Mouse (Mus musculus) bone marrow macrophage, adult 2 months (primary cell): ENCODE data around the gene Apopt1. TPM values are rescaled to one million over a fixed set of nuclear protein-coding genes. Genes with fewer than 3 reads are reported as not detected.

ENCODE experiments used
- H3K27ac ChIP-seq: 2 replicates; pipeline ENCODE4 v1.5.1; 2012; ENCODE audit warnings: low read depth, low read length; ENCODE audit not compliant: insufficient read depth
- H3K4me1 ChIP-seq: 2 replicates; pipeline ENCODE4 v1.6.1; 2012; ENCODE audit warnings: low read length; ENCODE audit not compliant: control insufficient read depth, insufficient read depth
- H3K4me3 ChIP-seq: 2 replicates; pipeline ENCODE4 v1.5.1; 2012; ENCODE audit warnings: mild to moderate bottlenecking, low read length, moderate library complexity; ENCODE audit not compliant: insufficient read depth
- CTCF ChIP-seq: IDR thresholded peaks from 2 replicates; pipeline ENCODE4 v1.5.1; 2012; ENCODE audit warnings: low read depth, mild to moderate bottlenecking, low read length, moderate library complexity
- POLR2A ChIP-seq: IDR thresholded peaks from 2 replicates; pipeline ENCODE4 v1.6.1; 2012; ENCODE audit warnings: mild to moderate bottlenecking, low read depth, low read length, borderline replicate concordance
- polyA plus RNA-seq: library from polyadenylated mRNA; stranded (reverse); fragments of >200 nt; gene quantifications from 2 replicates; pipeline ENCODE4 v1.2.4, GENCODE M21; 2012; ENCODE audit not compliant: missing spikeins, insufficient read depth, insufficient read length

Gene Apopt1
- polyA plus RNA-seq, 1 experiment: 34.5 TPM

GRCm38 (mm10) chr12:111755231-111755630 lies 42.2 kb downstream of the Apopt1 start:
- Histone ChIP-seq H3K4me1 (peaks cover 32% of the 10 kb centered on the region), H3K4me3 (no peak overlapping the region), H3K27ac (no peak overlapping the region)
- TF ChIP-seq CTCF (no peak), POLR2A (no peak)

GRCm38 (mm10) chr12:111756082-111756697 lies 43.1 kb downstream of the Apopt1 start:
- no peak overlapping the region for H3K27ac ChIP-seq
- TF ChIP-seq POLR2A: no peak
- H3K4me1 ChIP-seq: peaks cover 36% of the 10 kb centered on the region
- H3K4me3 ChIP-seq: no peak overlapping the region

- no peak overlapping the region for H3K27ac ChIP-seq
- TF ChIP-seq POLR2A: no peak
- no peak for TF ChIP-seq CTCF
- H3K4me3 ChIP-seq: no peak overlapping the region
- peaks cover 39% of the 10 kb centered on the region for H3K4me1 ChIP-seq
Measured at GRCm38 (mm10) chr12:111756698-111757082, 43.6 kb downstream of the Apopt1 start.

- Histone ChIP-seq H3K4me3 (peak overlapping the region; percentile 92), H3K4me1 (peaks cover 41% of the 10 kb centered on the region), H3K27ac (no peak overlapping the region)
- no peak for TF ChIP-seq CTCF
- TF ChIP-seq POLR2A: no peak
Measured at GRCm38 (mm10) chr12:111757561-111758325, 44.7 kb downstream of the Apopt1 start.

GRCm38 (mm10) chr12:111758381-111759175 lies 45.5 kb downstream of the Apopt1 start, which contains the start of gene Klc1:
Klc1 (plus strand) TSS chr12:111758849.
- peak within 1 kb of the TSS; percentile 92 for H3K4me3 ChIP-seq
- TF ChIP-seq POLR2A (peak; percentile 66; the same call in 1 of the 2 replicates), CTCF (no peak)
- peaks cover 34% of the 10 kb centered on the region for H3K4me1 ChIP-seq
- H3K27ac ChIP-seq: peak within 1 kb of the TSS; percentile 57

GRCm38 (mm10) chr12:111759176-111760061 lies 46.4 kb downstream of the Apopt1 start:
- H3K4me1 ChIP-seq: peaks cover 29% of the 10 kb centered on the region
- H3K27ac ChIP-seq: peak overlapping the region; percentile 38
- peak overlapping the region; percentile 92 for H3K4me3 ChIP-seq
- TF ChIP-seq POLR2A: no peak
- no peak for TF ChIP-seq CTCF

GRCm38 (mm10) chr12:111760306-111760908 lies 47.3 kb downstream of the Apopt1 start:
- no peak overlapping the region for H3K27ac ChIP-seq
- peaks cover 22% of the 10 kb centered on the region for H3K4me1 ChIP-seq
- TF ChIP-seq POLR2A (no peak), CTCF (no peak)
- H3K4me3 ChIP-seq: peak overlapping the region; percentile 0; the same call in 1 of the 2 replicates

- no peak overlapping the region for H3K4me3 ChIP-seq
- TF ChIP-seq CTCF (no peak), POLR2A (no peak)
- H3K4me1 ChIP-seq: peaks cover 31% of the 10 kb centered on the region
- H3K27ac ChIP-seq: no peak overlapping the region
Measured at GRCm38 (mm10) chr12:111762620-111763280, 49.7 kb downstream of the Apopt1 start.
